Mouse (Mus musculus) left cerebral cortex, postnatal 25 days (tissue): ENCODE results near the gene Klra1. TPM values are rescaled to one million over a fixed set of nuclear protein-coding genes. Genes with fewer than 3 reads are reported as not detected.
"Not testable (repeated sequence)": the region's sequence is repeated elsewhere in the genome, so short reads cannot be mapped to it uniquely, and the experiment has no call there.

Experiments
- DNase-seq, 2 experiments: peaks; one replicate each; pipeline ENCODE4 v3.0.0; 2022; ENCODE audit warnings: low spot score in 2 of 2, mixed read lengths in 1 of 2
- intact Hi-C: fragments of 180-260 bp; cut with DNase I; formaldehyde crosslinking; loops from one replicate; pipeline ENCODE4 v1.15.1; 2025
- total RNA-seq, 2 experiments: library from RNA; stranded (reverse); gene quantifications; 2 replicates each; pipeline ENCODE4 v1.2.3; 2021

Klra1 gene
- total RNA-seq = not detected

GRCm38 (mm10) chr6:130386750-130387149, at the start of gene Klra1:
Gene Klra1, minus strand, starts transcription at chr6:130386874.
- no peak for DNase-seq
- intact Hi-C loops = no loop called here

DNA sequence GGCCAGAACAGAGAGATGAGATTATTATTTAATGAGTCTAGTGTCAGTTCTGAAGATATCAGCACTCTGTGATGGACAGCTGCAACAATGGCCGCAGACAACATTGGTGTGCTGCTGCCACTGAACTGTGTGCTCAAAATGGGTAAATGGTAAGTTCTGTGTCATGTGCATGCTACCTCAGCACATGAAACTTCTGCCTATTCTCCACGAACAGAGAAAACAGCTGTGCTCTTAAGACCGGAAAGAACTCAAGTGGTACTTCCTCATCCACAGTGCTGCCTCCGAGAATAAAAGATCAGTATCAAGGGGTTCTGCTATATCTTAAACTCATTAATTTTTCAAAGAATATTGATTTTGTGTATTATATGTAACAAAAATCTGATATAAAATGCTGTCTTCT, 42.8 kb upstream of the Klra1 start:
- intact Hi-C loops = no loop called here
- DNase-seq = no peak

GRCm38 (mm10) chr6:130419158-130419557, 32.5 kb upstream of the Klra1 start:
- intact Hi-C loops = no loop called here

GRCm38 (mm10) chr6:130404882-130405281, 18.2 kb upstream of the Klra1 start:
- intact Hi-C loops = no loop called here
- no peak for DNase-seq

More at GRCm38 (mm10) chr6:130419158-130419557, 32.5 kb upstream of the Klra1 start:
- no peak for DNase-seq

GRCm38 (mm10) chr6:130385803-130386202, 871 bp downstream of the Klra1 start:
- intact Hi-C loops = no loop called here
- no peak for DNase-seq

DNA sequence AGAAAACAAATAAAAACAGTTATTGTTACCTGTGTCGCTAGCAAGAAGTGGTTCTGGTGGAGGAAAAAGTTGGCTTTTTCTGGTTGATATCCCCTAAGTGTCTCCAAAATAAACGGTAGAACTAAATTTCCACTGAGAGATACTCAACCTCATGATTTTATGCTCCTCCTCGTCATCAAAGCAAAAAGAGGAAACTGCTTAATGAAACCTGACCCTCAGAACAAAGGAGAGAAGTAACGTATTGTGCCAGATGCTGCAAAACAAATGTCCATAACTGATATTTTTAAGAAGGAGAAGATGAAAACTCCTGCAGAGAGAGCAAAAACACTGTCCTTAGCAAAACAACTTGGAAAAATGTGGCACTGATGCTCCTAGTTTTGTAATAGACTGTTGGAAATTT, 4.3 kb downstream of the Klra1 start:
- no peak for DNase-seq
- intact Hi-C loops = no loop called here

DNA sequence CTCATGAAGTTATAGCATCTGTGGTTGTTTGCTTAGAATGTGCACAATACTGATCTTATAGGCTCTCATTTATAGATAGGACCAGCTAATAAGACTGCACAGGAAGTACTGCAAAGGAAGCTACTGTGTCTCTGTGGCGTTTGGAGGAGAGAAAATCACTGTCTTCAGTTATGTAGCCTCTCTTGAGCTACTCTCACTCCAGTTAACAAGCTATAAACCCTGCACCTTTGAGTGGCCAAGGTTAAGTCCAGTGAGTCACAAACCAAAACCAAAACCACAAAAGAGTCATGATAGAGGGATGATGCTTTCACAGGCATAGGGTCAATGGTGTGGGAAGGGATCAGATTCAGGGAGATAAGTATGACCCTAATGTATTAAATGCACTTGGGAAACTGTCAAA, 41.3 kb downstream of the Klra1 start:
- intact Hi-C loops, DNase-seq: not testable (repeated sequence)

- intact Hi-C loops = loop anchor here (5.0 kb wide), 1 partner anchor 145 kb away; no protein-coding TSS in a partner anchor
- not testable (repeated sequence) for DNase-seq
Measured at GRCm38 (mm10) chr6:130341973-130342372, 44.7 kb downstream of the Klra1 start.

DNA sequence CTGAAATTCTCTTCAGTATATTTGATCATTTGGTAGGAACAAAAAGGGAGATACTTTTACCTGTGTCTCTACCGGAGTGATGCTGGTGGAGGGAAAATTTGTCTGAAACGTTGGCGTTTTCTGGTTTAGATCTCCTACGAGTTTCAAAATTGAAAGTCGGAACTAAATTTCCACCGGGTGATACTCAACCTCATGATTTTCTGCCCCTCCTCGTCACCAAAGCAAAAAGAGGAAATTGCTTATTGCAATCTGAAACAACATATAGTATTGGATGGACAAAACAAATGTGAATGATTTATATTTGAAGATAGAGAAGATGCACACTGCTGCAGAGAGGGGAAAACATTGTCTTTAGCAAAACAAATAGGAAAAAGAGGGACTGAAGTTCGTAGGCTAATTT, 49.3 kb downstream of the Klra1 start, which contains the start of gene Klra3:
Gene Klra3 (minus strand): TSS at position 164 of the 400 bp plus-strand sequence.
- intact Hi-C loops = no loop called here
- no peak for DNase-seq

Other genes with a start within 250 kb of the Klra1 start
- gene Klra9, start 193.8 kb downstream of the Klra1 start, total RNA-seq = not detected
- not detected for gene Klra7, start 153.6 kb downstream of the Klra1 start, total RNA-seq
- not detected for gene Klra10, start 104.9 kb downstream of the Klra1 start, total RNA-seq
- gene Klra3, start 49.3 kb downstream of the Klra1 start, total RNA-seq = not detected